Mouse (Mus musculus) forebrain, embryonic 12.5 days (tissue): ENCODE measurements around the gene Fbh1. TPM values are rescaled to one million over a fixed set of nuclear protein-coding genes. Genes with fewer than 3 reads are reported as not detected.
"Not testable (repeated sequence)": the region's sequence is repeated elsewhere in the genome, so short reads cannot be mapped to it uniquely, and the experiment has no call there.

Experiments
- ATAC-seq: fragments of 200-750 bp; cut with Nextera tagmentation; 2 replicates; pipeline ENCODE4 v1.8.0; 2017; ENCODE audit warnings: moderate TSS enrichment; ENCODE audit not compliant: low FRiP score
- H3K27ac ChIP-seq: fragments of 300-500 bp; sonication (generic); 2 replicates; pipeline ENCODE4 v1.5.1; 2016; ENCODE audit warnings: mild to moderate bottlenecking
- H3K27me3 ChIP-seq: fragments of 300-500 bp; sonication (generic); 2 replicates; pipeline ENCODE4 v1.6.1; 2016; ENCODE audit warnings: mild to moderate bottlenecking
- H3K36me3 ChIP-seq: fragments of 300-500 bp; sonication (generic); replicated peaks from 2 replicates; pipeline ENCODE4 v1.6.1; 2016; ENCODE audit warnings: mild to moderate bottlenecking
- H3K4me1 ChIP-seq: fragments of 300-500 bp; sonication (generic); 2 replicates; pipeline ENCODE4 v1.6.1; 2016
- H3K4me2 ChIP-seq: fragments of 300-500 bp; sonication (generic); 2 replicates; pipeline ENCODE4 v1.6.1; 2016; ENCODE audit warnings: mild to moderate bottlenecking, moderate library complexity
- H3K4me3 ChIP-seq: fragments of 300-500 bp; sonication (generic); replicated peaks from 2 replicates; pipeline ENCODE4 v1.5.1; 2016; ENCODE audit warnings: mild to moderate bottlenecking
- H3K9ac ChIP-seq: fragments of 300-500 bp; sonication (generic); 2 replicates; pipeline ENCODE4 v1.6.1; 2016; ENCODE audit warnings: mild to moderate bottlenecking
- H3K9me3 ChIP-seq: fragments of 300-500 bp; sonication (generic); 2 replicates; pipeline ENCODE4 v1.6.1; 2016
- WGBS: fragments of 180-500 bp; shearing (Covaris S2); methylation state at CpG from one replicate; pipeline ENCODE4 v1.1.7; 2016; 5-methylcytosine and 5-hydroxymethylcytosine counted together
- polyA plus RNA-seq: library from polyadenylated mRNA; unstranded; fragments of >200 nt; fragmentation: Nextera tagmentation; extraction: Ambion mirVana; gene quantifications from 2 replicates; pipeline ENCODE4 v1.2.1, GENCODE M21; 2016

Gene Fbh1
- polyA plus RNA-seq, 1 experiment from 2014 or later: 143 TPM

DNA sequence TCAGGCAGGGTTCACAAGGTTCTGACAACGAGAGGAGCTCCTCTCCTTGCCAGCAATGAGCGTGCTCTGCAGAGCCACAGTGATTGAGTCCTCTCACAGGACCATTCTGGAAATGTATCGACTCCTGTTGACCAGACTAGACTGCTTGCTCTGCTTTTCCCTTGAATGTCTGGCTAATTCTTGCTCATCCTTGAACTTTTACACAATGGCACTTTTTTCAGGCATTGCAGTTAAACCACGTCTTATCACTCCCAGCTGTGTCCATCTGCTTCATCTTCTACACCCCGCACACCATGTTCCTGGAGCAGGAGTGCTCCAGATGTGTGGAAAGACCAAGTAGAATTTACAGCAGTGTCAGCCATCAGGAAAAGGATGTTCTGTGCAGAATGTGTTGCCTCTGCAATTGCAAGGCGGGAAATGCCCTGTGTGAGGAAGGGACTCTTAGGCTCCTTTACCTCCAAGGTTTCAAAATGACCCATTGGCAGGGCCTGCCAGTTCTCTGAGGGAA lies 64.8 kb downstream of the Fbh1 start:
- H3K27ac ChIP-seq: no peak overlapping the region
- H3K27me3 ChIP-seq: peaks cover 15% of the 10 kb centered on the region
- H3K36me3 ChIP-seq: no peaks in the 10 kb centered on the region
- ATAC-seq: no peak
- no peak overlapping the region for H3K4me2 ChIP-seq
- no peak overlapping the region for H3K9ac ChIP-seq
- 83% methylated on average over 6 of the region's 6 CpGs for WGBS
- H3K4me1 ChIP-seq: no peaks in the 10 kb centered on the region
- no peaks in the 10 kb centered on the region for H3K9me3 ChIP-seq
- no peak overlapping the region for H3K4me3 ChIP-seq

DNA sequence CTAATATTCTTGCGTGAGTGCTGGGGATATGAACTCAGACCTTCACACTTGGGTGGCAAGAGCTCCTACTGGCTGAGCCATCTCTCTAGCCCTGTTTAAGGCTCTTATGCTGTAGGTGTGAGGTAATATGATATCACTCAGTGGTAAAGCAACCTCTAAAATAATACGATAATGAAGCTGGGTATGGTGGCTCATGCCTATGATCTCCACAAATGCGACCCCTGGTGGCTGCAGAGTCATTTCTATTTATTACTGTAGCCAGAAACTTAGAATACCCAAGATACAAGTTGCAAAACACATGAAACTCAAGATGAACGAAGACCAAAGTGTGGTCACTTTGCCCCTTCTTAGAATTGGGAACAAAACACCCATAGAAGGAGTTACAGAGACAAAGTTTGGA lies 67.3 kb downstream of the Fbh1 start:
- WGBS: 55% methylated on average over 4 of the region's 4 CpGs
- H3K4me2 ChIP-seq, H3K9me3 ChIP-seq, H3K9ac ChIP-seq, H3K27ac ChIP-seq, H3K4me3 ChIP-seq, H3K36me3 ChIP-seq, ATAC-seq: not testable (repeated sequence)
- H3K27me3 ChIP-seq: peaks cover 35% of the 10 kb centered on the region
- peaks cover 13% of the 10 kb centered on the region for H3K4me1 ChIP-seq

DNA sequence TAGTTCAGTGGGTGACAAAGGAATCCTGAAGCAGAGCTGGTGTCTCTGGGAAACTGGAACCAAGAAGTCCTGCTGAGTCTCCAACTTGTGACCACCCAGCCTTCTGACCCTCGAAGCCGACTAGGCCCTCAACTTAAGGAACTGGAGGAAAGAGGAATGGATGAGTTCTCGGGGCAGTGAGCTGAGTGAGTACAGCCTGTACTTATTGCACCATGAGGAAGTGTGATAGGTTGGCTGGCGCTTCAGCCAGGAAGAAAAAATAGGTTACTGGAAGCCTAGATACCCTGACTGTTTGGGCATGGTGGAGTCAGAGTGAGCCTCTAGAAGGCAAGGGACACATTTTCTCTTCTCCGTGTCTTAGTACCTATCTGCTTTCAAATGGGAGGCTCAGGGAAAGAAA lies 68.8 kb downstream of the Fbh1 start:
- Histone ChIP-seq H3K4me1 (peaks cover 13% of the 10 kb centered on the region), H3K9me3 (no peaks in the 10 kb centered on the region), H3K27me3 (peaks cover 47% of the 10 kb centered on the region), H3K9ac (no peak overlapping the region), H3K4me3 (no peak overlapping the region), H3K4me2 (no peak overlapping the region), H3K27ac (no peak overlapping the region), H3K36me3 (no peaks in the 10 kb centered on the region)
- WGBS: 85% methylated on average over 5 of the region's 5 CpGs
- ATAC-seq: no peak

DNA sequence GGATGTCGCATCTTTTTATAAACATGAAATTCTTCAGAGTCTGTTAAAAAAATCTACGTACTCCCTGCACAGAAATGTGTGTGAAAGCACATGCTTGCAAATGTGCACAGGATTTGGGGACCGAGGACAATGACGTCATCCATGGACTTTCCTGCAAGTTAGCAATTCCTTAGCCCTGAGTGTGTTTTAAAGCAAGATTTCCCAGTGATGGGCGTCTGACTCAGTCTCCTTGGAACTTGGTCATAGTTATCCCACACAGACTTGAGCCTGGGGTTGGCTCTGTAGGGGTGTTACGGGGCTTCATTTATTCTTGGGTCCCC lies 70.7 kb downstream of the Fbh1 start:
- WGBS: 36% methylated on average over 6 of the region's 6 CpGs
- Histone ChIP-seq H3K4me1 (peaks cover 13% of the 10 kb centered on the region), H3K4me3 (no peak overlapping the region), H3K9me3 (no peaks in the 10 kb centered on the region), H3K27me3 (peaks cover 47% of the 10 kb centered on the region), H3K9ac (no peak overlapping the region), H3K27ac (no peak overlapping the region), H3K4me2 (peak overlapping the region; percentile 98), H3K36me3 (no peaks in the 10 kb centered on the region)
- ATAC-seq: no peak

DNA sequence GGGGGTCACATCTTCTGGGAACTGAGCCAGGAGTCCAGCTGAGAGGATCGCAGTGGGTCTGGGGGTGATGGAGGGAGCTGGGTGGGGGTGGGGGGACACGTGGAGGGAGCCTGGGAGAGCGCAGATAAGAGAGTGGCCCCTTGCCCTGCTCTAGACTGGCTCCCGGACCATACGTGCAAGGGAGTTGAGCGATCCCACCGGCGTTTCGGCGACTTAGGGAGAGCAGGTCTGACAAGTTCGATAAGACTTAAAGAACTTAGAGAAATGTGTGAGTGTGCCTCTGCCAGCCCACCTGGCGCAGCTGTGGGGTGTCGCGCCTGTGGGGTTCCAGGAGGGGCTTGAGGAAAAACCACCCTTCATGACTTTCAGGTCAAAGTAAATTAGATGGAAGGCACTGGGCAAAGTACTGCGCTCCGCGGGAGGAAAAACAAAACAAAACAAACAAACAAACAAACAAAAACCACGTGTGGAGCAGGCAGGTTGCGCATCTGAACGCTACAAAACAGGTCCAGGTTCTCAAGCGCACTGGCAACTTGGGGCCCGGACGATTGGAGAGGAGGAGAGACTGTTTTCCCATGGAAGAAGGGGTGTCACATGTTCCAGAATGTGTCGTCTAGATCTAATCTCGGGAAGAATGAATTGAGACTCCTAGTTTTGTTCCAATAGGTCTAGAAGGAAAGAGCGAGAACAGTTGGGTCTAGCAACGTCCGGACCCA lies 71.2 kb downstream of the Fbh1 start:
- peaks cover 13% of the 10 kb centered on the region for H3K4me1 ChIP-seq
- H3K9me3 ChIP-seq: no peaks in the 10 kb centered on the region
- peak overlapping the region; percentile 57 for H3K4me3 ChIP-seq
- no peaks in the 10 kb centered on the region for H3K36me3 ChIP-seq
- H3K9ac ChIP-seq: peak overlapping the region; percentile 63
- peak overlapping the region; percentile 98 for H3K4me2 ChIP-seq
- WGBS: 3% methylated on average over 28 of the region's 28 CpGs
- ATAC-seq: peak; percentile 68
- no peak overlapping the region for H3K27ac ChIP-seq
- peaks cover 47% of the 10 kb centered on the region for H3K27me3 ChIP-seq

DNA sequence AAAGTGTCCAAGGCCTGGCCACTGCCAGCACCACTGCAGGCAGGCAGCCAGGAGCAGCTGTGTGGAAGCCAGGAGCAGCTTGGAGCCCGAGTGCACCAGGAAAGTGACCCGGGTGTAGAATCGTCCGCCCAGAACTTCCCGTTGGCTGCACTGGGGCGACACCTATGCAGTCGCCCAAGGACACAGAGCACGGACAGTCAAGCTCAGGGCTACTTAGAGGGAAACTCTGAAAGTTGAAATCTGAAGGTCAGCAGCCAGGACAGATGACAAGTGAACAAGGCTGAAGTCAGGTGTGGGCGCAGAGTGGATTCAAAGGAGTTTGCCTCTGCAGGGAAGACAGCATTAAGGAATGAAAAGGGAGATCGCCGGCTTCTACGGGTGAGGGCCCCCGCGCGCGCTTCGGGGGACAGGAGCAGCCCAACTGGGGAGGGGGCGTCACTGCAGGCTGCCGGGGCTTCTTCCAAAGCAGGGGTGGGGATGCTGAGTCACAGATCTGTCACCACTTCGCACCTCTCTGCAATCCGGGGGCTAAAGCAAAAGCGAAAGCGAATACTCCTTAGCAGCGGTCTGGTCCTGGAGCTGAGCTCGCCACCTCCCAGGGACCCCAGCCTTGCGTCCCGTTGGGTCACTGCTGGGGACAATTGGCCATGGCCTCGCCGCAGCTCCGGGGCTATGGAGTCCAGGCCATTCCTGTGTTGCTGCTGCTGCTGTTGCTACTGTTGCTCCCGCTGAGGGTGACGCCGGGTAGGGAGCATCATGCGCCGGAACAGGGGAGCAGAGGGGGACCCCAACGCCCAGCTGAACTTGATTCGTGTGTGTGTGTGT lies 72.0 kb downstream of the Fbh1 start, which contains the start of gene Il15ra:
TSS of gene Il15ra (plus strand) at position 90 of the 825 bp plus-strand sequence.
- Histone ChIP-seq H3K4me3 (peak within 1 kb of the TSS; percentile 57), H3K4me2 (peak within 1 kb of the TSS; percentile 98), H3K9ac (peak within 1 kb of the TSS; percentile 63), H3K27ac (no peak within 1 kb of the TSS), H3K36me3 (no peaks in the 10 kb centered on the region), H3K27me3 (peaks cover 47% of the 10 kb centered on the region), H3K4me1 (peaks cover 13% of the 10 kb centered on the region), H3K9me3 (no peaks in the 10 kb centered on the region)
- ATAC-seq: peak; percentile 75
- under 1% methylated on average over 36 of the region's 37 CpGs for WGBS

DNA sequence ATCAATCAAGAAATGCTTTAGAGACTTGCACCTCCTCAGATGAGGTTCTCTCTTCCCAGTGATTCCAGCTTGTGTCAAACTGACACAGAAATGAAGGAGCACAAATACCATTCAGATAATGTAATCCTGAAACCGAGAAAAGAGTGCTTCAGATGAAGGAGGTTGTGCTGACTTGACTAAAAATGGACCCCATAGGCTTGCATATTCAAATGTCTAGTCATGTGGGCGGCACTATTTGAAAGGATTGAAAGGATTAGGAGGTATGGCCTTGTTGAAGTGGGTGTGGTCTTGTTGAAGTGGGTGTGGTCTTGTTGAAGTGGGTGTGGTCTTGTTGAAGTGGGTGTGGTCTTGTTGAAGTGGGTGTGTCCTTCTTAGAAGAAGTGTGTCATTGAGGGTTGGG lies 77.5 kb downstream of the Fbh1 start:
- Histone ChIP-seq H3K9ac (no peak overlapping the region), H3K4me2 (no peak overlapping the region), H3K27ac (no peak overlapping the region), H3K4me1 (no peaks in the 10 kb centered on the region), H3K9me3 (no peaks in the 10 kb centered on the region), H3K36me3 (no peaks in the 10 kb centered on the region), H3K4me3 (no peak overlapping the region), H3K27me3 (peaks cover 10% of the 10 kb centered on the region)
- 84% methylated on average over 2 of the region's 2 CpGs for WGBS
- no peak for ATAC-seq

DNA sequence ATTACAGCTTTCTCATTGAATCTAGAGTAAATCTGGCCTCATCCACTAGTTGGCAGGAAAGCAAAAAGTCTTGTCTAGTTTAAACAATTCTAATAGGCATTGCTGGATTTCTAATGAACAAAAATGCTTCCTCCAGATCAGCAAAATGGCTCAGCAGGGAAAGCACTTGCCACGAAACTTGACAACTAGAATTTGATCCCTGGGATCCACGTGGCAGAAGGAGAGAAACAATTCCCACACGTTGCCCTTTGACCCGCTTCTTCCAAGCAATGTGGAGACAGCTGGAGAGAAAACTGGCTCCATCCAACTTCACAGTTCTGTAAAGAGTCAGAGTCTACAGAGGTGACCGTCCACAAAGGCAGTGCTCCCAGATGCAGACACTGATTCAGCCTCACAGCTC lies 78.4 kb downstream of the Fbh1 start:
- Histone ChIP-seq H3K27me3 (peaks cover 4% of the 10 kb centered on the region), H3K36me3 (no peaks in the 10 kb centered on the region), H3K4me1 (no peaks in the 10 kb centered on the region), H3K9ac (no peak overlapping the region), H3K27ac (no peak overlapping the region), H3K4me3 (no peak overlapping the region), H3K9me3 (no peaks in the 10 kb centered on the region), H3K4me2 (no peak overlapping the region)
- ATAC-seq: no peak
- WGBS: 64% methylated on average over 5 of the region's 5 CpGs

DNA sequence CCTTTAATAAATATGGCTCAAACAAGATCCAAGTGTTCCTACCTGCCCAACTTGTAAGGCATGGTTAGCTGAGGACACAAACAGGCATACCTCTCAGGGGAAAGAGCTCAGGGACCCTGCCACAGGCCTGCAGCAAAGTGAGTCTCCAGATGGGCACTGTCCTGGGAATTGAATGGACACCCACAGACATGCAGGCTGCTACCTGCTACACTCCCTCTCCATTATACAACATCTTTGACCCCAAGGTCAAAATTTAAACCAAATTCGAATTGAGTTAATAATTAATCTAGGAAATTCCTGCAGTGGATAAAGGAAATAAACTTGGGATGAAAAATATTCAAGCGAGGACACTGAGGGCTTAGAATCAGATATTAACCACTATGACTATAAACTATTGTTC lies 81.5 kb downstream of the Fbh1 start:
- ATAC-seq: no peak
- Histone ChIP-seq H3K27ac (no peak overlapping the region), H3K27me3 (no peaks in the 10 kb centered on the region), H3K4me2 (no peak overlapping the region), H3K36me3 (no peaks in the 10 kb centered on the region), H3K4me3 (no peak overlapping the region), H3K4me1 (no peaks in the 10 kb centered on the region), H3K9ac (no peak overlapping the region), H3K9me3 (no peaks in the 10 kb centered on the region)
- WGBS: 78% methylated on average over 2 of the region's 2 CpGs

DNA sequence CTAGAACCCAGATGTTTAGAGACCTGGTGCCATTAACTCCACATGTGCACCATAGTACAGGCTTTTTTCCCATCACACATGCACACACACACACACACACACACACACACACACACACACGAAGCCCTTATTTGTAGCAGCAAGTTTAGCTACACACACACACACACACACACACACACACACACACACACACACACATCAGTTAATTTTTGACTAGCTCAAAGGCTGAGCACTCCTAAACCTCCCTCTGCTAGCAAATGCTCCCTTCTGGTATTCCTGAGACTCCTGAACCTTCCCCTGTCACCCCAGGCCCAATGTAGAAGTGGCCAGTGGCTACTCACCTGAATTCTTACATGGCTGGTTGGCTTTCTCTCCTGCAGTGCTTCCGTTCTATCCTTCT lies 83.3 kb downstream of the Fbh1 start:
- ATAC-seq: no peak
- H3K4me3 ChIP-seq: no peak overlapping the region
- no peaks in the 10 kb centered on the region for H3K9me3 ChIP-seq
- no peak overlapping the region for H3K27ac ChIP-seq
- WGBS: 73% methylated on average over 2 of the region's 2 CpGs
- H3K27me3 ChIP-seq: no peaks in the 10 kb centered on the region
- no peaks in the 10 kb centered on the region for H3K4me1 ChIP-seq
- no peaks in the 10 kb centered on the region for H3K36me3 ChIP-seq
- no peak overlapping the region for H3K4me2 ChIP-seq
- no peak overlapping the region for H3K9ac ChIP-seq

DNA sequence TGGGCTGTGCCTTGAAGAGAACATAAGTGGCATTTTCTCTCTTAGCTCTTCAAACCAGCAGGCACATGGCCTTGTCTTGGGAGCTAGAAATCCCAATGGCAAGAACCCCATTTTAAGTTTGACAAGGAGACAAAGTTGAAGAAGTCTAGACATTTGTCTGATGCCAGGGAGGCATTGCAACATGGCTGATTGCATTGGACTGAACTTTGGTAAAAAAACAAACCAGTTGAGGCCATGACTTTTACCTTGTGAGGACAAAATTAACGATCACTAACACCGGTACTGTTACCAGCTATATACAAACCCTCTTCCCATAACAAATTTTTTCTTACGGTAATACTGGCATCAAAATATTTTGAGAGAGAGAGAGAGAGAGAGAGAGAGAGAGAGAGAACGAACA lies 84.0 kb downstream of the Fbh1 start:
- Histone ChIP-seq H3K4me1 (no peaks in the 10 kb centered on the region), H3K27me3 (no peaks in the 10 kb centered on the region), H3K9me3 (no peaks in the 10 kb centered on the region), H3K4me3 (no peak overlapping the region), H3K9ac (no peak overlapping the region), H3K27ac (no peak overlapping the region), H3K4me2 (no peak overlapping the region), H3K36me3 (no peaks in the 10 kb centered on the region)
- no peak for ATAC-seq
- WGBS: 94% methylated on average over 4 of the region's 4 CpGs
